Mouse (Mus musculus): ENCODE data around the gene Uhrf1bp1.
"Not testable (repeated sequence)": the region's sequence is repeated elsewhere in the genome, so short reads cannot be mapped to it uniquely, and the experiment has no call there.

Gene Uhrf1bp1

DNA sequence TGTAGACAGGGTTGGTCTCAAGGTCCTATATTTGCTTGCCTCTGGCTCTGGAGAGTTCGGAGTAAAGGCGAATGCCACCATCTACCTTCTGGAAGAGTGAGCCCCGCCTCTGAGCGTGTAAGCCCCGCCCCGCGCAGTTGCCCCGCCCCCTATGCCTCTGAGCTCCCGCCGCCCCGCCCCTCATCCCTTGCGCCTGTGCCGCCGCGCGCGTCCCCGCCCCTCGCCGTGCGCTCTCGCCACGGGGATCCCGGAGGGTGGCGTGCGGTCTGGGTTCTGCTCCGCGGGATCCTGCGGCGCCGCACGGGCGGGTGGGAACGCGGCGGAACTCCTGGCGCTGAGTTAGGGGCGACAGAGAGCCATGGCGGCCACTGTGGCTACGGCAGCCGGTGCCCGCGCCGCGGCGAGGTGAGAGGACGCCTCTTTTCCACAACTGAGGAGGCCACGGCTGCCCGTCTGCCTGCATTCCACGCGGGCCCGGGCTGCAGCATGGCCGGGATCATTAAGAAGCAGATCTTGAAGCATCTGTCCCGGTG, at the start of gene Uhrf1bp1:
TSS of gene Uhrf1bp1 (plus strand) at position 177 of the 533 bp plus-strand sequence.
- DNase-seq (ENCODE audit: low spot score) = peak; percentile 87

DNA sequence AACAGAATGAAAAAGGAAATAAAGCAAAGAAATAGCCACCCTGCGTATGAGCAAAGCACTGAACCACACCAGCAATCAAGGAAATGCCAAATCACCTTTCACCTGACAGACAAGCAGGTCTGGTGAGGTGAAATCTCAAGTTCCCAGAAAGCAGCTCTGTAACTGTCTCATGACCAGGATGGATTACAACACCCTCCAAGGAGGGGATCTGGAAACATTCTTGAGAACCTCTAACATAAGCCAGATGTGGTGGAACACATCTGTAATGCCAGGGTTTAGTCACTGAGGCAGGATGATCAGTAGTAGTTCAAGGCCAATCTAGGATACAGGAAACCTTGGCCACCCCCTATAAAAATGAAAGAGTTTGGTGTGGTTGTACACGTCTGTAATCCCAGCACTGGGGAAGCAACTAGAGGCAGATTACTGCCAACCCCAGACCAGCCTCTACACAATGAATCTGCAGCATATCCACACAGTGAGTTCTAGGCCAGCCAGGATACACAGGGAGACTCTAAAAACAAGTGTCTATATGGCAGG, 48.6 kb upstream of the Uhrf1bp1 start:
- no peak for DNase-seq (ENCODE audit: low spot score)

DNA sequence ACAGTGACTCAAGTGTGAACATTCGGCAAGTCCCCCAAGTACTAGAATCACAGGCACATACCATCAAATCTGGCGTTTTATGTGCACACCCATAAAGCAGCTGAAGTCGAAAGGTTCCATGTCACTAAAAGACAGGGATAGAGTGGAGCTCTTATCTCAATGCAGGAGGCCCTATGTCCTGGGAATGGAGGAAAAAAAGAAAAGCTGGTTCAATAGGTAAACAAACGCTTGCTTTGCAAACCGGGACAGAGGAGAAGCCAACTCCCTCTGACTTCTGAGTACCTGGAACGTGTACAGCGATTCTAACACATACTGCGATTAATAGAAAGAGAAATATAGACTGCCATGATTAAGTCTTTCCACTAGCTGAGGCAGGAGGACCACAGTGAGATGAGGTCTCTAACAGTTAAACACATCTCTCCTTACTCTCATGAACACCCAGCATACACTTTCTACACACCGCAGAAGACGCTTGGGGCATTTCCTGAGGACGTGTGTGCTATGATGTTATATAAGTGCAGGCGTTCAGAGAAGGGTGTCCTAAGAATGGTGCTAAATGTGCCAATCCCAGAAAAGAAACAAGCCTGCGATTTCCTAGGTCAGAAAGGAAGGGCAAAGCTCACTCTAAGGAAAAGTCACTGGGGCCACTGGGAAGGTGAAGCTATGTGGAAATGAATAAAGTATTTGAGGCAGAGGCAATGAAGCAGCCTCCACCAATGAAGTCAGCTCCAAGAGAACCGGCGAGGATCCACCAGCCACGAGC, 45.5 kb upstream of the Uhrf1bp1 start:
- DNase-seq (ENCODE audit: low spot score) = no peak

DNA sequence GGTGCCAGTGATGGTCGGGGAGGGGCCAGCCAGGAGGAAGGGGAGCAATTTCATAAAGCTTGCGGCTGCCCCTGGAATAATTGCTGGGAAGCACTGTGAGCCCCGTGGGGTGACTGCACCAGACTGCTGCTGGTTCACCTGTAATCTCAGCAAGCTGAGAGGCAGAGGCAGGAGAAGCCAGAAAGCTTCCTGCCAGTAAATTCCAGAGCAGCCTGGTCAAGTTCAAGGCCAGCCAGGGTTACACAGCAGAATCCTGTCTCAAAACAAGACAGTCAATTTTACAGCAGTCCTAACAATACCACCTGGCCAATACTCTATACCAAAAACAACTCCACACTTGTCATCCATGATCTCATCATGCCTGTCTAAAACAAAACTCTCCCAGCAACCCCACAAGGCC, 44.3 kb upstream of the Uhrf1bp1 start:
- no peak for DNase-seq (ENCODE audit: low spot score)

DNA sequence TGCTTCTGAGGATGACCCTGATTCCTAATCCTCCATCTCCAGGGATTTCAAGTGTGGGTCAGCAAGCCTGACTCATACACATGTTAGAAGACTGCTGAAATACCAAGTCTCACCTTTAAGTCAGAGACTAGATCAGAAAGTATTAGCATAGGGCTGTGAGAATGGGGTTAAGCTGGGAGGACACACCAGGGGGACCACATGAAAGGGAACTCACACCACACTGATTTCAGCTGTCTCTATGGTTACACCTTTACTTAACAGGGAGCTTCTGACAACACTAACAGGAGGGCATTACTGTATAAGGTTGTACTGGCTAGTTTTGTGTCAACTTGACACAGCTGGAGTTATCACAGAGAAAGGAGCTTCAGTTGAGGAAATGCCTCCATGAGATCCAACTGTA, 41.6 kb upstream of the Uhrf1bp1 start:
- DNase-seq (ENCODE audit: low spot score) = no peak

DNA sequence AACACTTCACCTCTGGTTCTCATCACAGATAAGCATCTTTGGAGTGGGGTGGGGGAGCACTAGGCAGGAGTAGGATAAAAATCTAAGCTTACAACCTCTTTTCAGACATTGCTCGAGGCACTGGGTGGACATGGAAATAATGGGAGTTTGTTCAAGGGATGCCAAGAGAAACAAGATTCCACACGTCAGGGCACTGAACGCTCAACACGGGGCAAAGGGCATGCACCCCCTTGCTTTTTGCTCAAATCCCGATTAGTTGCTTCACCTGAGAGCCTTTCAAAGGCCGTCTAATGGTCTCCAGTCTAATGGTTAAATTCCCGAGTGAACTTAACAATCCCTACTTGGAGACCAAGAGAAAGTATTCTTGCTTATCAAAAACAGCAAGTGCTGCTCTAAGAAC, 37.2 kb upstream of the Uhrf1bp1 start:
- DNase-seq (ENCODE audit: low spot score) = no peak

DNA sequence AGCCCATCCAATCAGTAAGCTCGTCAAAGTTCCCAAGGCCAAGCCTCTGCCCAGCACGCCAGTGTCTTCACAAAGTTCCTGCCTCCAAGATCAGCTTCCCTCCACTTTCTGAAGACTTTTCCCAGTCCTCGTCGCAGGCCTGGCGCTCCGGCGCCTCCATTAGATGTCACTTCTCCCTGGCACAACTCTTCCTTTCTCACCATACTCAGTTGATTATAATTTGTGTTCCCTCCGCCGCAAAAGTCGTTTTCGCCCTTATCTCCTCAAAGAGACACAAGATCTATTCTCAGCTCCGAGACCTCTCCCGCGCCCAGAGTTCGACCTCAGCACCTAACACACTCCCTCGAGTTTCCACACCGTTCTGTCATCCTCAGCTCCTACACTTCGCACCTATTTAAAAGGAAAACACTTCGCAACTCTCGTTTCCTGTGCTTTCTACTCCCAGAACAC, 36.7 kb upstream of the Uhrf1bp1 start:
- DNase-seq (ENCODE audit: low spot score) = peak; percentile 49

DNA sequence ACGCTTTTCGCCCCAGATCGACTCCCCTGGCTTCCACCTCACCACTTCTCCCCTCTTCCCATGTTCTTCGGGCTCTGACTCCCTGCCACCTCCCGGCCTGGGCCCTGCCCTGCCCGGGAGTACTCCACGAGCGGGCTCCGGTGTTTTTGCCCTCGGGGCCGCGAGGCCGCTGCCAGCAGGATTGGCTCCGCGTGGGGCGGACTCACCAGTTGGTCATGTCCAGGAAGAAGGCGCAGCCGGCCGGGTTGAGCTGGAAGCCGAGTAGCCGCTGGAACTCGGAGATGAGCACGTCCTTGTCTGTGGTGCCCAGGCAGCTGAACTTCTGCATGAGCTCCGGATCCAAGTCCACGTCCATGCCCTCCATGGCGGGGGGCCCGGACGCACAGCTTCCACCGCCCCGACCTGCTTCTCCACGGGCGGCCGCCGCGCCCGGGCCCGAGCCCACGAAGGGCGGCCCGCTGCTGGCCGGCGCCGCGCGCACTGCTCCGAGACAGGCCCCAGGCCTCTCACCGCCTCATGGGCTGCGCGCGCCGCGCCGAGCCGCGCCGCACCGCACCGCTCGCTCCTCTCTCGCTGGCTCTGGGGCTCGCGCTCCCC, 36.2 kb upstream of the Uhrf1bp1 start:
- DNase-seq (ENCODE audit: low spot score) = no peak

DNA sequence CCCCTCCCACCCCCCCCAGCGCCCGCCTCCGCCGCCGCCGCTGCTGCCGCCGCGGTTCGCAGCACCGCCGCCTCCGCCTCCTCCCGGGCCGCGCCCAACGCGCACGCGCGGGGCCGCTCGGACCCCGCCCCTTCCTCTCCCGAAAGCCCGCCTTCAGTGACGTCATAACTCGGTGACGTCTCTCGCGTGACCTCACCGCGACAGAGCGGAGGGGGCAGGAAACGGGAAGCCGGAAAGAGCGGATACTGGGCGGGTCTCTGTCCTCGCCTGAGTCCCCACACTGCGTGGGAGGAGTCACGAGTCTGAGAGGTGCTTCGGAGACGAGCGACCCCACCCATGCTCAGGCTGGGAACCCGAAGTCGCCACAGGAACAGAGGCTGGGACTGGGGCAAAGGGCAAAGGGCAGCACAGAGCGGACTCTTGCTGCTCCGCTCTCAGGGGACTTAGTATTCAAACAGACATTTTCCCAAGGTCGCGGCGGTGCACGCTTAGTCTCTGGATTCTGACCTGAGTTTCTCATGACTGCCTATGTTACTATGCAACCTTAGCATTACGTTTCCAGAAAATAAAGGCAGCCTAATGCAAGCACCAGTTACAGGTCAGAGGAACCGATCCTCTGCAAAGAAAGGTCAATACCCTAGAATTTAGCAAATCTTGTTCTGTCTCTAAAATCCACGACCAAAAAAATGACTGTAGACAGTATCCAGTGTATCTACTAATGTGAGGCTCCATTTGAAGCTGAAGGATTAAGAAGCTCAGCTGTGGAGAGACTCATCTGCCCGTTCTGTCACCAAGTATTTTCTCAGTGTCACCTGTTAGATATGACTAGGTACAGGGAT, 35.5 kb upstream of the Uhrf1bp1 start, which contains the start of gene D17Wsu92e:
TSS of gene D17Wsu92e (minus strand) at position 81 of the 839 bp plus-strand sequence.
- DNase-seq (ENCODE audit: low spot score) = peak; percentile 99

DNA sequence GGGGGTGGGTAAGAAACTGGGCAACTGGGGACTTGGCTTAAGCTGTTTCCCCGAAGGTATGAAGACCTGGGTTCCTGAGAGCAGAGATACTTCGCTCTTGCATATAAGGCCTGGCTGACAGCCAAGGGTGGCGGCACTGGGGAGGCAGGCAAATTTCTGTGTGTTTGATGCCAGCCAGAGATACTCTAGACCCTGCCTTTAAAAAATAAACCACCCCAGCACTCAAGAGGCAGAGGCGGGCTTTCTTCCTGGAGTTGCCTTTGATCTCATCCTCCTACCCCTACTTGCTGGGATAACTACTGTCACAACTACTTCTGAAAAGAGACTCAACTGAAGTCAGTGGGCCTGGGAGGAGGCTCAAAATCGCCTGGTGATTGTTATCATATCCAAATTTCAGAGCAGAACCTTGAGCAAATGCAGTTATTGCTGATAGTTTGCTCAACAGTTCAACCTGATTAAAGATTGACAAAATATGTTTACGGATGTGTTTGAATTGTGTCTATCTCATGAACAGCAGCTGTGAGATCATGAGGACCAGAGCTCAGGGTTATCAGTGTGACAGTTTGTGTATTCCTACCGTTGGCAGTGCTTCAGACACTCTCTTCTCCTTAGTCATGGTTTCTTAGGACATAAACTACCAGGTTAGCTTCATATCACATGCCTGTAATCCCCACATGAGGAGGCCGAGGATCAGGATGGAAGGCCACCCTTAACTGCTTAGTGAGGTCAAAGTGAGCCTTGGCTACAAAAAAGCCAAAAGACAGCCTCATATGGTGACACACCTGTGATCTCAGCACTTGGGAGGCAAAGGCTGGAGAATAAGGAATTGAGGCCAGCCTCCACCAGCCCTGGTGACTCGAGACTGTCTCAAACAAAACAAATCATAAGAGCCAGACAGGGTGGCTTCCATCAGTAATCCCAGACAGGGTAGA, 34.6 kb upstream of the Uhrf1bp1 start:
- peak; percentile 38 for DNase-seq (ENCODE audit: low spot score)

DNA sequence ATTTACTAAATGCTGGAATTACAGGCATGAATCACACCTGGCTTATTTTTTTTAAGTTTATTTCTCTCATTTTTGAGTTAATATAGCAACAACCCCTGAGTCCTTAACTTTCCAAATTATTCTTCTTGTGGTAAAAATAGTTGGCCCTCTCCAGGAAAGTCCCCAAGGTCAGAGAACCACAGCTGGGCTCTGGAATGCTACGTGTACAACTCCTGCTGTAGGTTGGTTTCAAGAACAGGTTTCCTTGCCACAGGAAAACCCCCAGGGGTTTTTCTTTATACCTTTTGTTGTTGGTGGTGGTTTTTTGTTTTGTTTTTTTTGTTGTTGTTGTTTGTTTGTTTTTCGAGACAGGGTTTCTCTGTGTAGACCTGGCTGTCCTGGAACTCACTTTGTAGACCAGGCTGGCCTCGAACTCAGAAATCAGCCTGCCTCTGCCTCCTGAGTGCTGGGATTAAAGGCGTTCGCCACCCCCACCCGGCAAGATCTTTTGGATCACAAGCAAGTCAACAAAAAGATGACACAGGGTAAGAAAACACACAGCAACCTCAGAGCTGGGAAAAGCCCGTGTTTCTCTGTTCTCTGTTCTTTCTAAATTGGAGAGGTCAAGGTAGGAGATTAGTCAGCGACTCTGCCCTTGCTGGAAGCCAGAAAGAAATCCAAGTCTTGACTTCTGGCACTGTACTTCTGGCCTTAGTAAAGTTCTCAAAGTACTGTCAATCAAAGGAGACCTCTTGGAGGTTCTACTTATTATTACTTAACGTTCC, 32.9 kb upstream of the Uhrf1bp1 start:
- no peak for DNase-seq (ENCODE audit: low spot score)

DNA sequence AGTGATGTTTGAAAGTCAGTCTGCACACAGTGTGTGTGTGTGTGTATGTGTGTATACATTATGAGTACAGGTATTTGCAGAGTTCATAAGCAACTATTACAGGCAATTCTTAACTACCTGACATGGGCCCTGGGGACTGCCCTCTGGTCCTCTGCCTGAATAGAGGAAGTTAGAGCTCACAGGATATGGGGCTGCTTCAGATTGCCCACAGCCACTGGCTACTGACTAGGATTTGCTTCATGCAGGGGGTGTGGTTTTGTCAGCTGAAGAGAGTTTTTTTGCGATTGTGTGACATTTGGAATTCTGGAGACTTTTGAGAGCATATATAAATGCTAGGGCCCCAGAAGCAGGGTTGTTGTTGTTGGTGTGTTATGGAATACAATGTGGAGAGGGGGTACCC, 31.3 kb upstream of the Uhrf1bp1 start:
- DNase-seq (ENCODE audit: low spot score) = no peak

DNA sequence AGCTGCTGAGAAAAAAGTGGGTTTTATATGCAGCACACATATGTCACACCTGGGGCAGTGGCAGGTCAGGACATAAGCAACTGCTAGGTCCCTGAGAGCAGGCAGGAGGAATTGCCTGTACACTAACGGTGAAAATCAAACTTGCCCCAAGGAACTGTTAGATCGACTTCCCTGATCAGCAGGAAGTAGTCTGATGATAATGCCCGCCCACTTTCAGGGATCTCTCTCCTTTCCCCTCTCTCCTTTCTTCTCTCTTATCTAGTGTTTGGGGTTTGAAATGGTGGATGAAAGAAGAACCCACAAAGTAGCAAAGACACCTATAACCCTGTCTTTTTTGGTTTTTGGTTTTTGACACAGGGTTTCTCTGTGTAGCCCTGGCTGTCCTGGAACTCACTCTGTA, 30.7 kb upstream of the Uhrf1bp1 start:
- no peak for DNase-seq (ENCODE audit: low spot score)

DNA sequence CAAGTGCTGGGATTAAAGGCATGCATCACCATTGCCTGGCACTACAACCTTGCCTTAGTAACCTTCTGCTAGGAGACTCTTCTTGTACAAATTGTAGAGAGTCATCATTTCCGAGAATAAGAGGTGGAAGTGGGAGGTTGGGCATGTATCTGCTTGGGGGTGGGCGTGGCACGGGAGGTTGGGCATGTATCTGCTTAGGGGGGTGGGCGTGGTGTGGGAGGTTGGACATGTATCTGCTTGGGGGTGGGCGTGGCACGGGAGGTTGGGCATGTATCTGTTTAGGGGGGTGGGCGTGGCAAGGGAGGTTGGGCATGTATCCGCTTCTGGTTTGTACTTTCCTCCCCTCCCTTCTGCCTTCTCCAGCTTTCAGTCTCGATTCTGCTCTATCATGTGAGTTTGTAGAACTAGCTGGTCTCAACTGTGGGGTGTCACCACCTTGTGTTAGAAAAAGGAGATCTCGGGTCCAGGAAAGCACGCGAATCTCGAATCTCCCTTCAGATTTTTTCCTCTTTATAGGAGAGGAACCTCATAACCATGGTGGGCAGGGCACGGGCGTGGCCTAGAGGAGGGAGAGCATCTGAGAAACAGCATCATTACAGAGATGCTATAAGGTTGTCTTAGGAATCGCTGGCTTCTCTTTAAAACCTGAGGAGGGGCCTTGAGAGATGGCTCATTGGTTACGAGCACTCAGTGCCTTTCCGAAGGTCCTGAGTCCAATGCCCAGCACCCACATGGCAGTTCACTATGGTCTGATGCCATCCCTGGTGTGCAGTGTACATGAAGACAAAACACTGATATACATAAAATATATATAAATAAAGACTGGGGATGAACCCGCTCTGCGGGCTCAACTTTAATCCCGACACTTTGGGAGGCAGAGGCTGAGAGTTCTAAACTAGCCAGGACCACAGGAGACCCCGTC, 30.0 kb upstream of the Uhrf1bp1 start:
- DNase-seq (ENCODE audit: low spot score) = peak; percentile 86

DNA sequence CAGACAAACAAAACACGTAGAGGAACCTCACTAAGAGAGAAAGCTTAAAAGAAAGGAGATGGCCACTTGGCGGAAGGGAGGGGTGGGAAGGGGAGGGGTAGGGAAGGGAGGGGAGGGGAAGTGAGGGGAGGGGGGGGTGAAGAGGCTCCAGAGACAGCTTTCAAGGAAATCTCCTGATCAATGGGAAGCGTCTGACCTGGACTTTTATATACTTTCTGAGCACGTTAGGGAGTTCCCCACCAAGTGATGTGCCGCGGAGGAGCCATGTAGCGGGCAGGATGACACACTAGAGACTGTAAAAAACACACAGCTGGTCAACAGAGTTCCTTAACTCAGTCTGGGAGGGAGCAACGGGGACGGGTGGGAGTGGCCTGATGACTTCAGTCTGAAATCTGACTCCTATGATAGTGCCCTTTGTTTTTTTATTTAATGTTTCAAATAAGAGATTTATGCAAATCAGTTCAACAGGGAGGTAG, 29.3 kb upstream of the Uhrf1bp1 start:
- peak; percentile 43 for DNase-seq (ENCODE audit: low spot score)

DNA sequence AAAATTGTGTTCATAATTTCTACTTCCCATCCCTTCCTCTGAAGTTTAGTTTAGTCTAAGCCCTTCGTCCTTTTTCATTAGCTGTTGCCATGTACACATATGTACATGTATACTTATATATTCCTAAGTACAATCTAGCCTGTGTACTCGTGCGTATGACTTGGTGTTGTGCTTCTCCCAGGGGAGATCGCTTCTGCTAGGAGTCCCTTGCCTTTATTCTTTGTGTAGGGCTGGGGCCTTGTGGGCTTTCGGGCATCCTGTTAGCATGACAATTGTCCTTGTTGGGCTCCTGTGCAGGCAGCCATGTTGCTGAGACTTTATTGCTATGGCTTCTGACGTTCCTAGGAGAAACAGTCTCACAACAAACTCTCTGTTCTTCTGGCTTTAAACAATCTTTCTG, 28.7 kb upstream of the Uhrf1bp1 start:
- DNase-seq (ENCODE audit: low spot score) = no peak

DNA sequence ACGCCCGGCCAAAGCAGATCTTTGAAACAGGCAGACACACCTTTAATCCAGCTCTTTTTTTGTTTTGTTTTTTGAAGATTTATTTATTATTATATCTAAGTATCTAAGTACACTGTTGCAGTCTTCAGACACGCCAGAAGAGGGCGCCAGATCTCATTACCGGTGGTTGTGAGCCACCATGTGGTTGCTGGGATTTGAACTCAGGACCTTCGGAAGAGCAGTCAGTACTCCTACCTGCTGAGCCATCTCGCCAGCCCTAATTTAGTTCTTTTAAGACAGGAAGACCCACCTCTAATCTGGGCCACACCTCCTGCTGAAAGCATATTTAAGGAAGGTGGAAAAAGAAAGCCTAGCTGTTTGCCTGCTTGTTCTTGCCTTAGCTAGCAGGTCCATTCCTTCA, 25.8 kb upstream of the Uhrf1bp1 start:
- no peak for DNase-seq (ENCODE audit: low spot score)

DNA sequence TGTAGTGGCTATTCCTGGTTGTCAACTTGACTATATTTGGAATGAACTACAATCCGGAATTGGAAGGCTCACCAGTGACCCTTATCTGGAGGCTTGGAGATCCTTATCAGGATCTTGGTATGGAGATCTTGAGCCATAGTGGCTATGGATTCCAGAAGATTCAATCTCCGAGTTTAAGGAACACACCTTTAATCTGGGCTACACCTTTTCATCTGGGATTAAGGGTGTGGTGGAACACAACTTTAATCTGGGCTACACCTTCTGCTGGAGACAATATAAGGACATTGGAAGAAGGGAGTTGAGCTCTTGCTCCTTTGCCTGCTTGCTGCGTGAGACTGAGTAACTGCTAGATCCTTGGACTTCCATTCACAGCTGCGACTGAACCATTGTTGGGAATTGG, 18.4 kb upstream of the Uhrf1bp1 start, which contains the start of gene Snrpc:
TSS of gene Snrpc (plus strand) at position 301 of the 400 bp plus-strand sequence.
- DNase-seq (ENCODE audit: low spot score) = not testable (repeated sequence)
